Mouse (Mus musculus) midbrain, embryonic 11.5 days (tissue): Measurements from ENCODE around the gene Zfhx3. TPM values are rescaled to one million over a fixed set of nuclear protein-coding genes. Genes with fewer than 3 reads are reported as not detected.
A peak's percentile ranks its signal among the peaks of the same experiment; 100 is the strongest.

Source experiments
- ATAC-seq: fragments of 200-750 bp; cut with Nextera tagmentation; 2 replicates; pipeline ENCODE4 v1.8.0; 2017; ENCODE audit warnings: moderate TSS enrichment, moderate library complexity; ENCODE audit not compliant: low FRiP score
- DNase-seq: peaks from one replicate; pipeline ENCODE4 v3.0.0; 2015; ENCODE audit warnings: low spot score; ENCODE audit errors: missing footprints
- H3K27ac ChIP-seq: fragments of 300-500 bp; sonication (generic); 2 replicates; pipeline ENCODE4 v1.5.1; 2014; ENCODE audit warnings: low read depth, low read length
- H3K27me3 ChIP-seq: fragments of 300-500 bp; sonication (generic); 2 replicates; pipeline ENCODE4 v1.6.1; 2014; ENCODE audit warnings: mild to moderate bottlenecking, low read length, moderate library complexity, mixed read lengths; ENCODE audit not compliant: control insufficient read depth, insufficient read depth
- H3K36me3 ChIP-seq: fragments of 300-500 bp; sonication (generic); 2 replicates; pipeline ENCODE4 v1.6.1; 2014; ENCODE audit warnings: mild to moderate bottlenecking, low read length, moderate library complexity, mixed read lengths; ENCODE audit not compliant: control insufficient read depth, insufficient read depth
- H3K4me1 ChIP-seq: fragments of 300-500 bp; sonication (generic); 2 replicates; pipeline ENCODE4 v1.6.1; 2014; ENCODE audit warnings: low read length; ENCODE audit not compliant: control insufficient read depth, insufficient read depth
- H3K4me2 ChIP-seq: fragments of 300-500 bp; sonication (generic); 2 replicates; pipeline ENCODE4 v1.6.1; 2014; ENCODE audit warnings: mild to moderate bottlenecking, moderate library complexity
- H3K4me3 ChIP-seq: fragments of 300-500 bp; sonication (generic); 2 replicates; pipeline ENCODE4 v1.5.1; 2014; ENCODE audit warnings: low read depth, low read length
- H3K9ac ChIP-seq: fragments of 300-500 bp; sonication (generic); 2 replicates; pipeline ENCODE4 v1.6.1; 2014; ENCODE audit warnings: low read length
- H3K9me3 ChIP-seq: fragments of 300-500 bp; sonication (generic); 2 replicates; pipeline ENCODE4 v1.6.1; 2016; ENCODE audit warnings: low read length; ENCODE audit not compliant: control insufficient read depth
- WGBS: fragments of 180-500 bp; shearing (Covaris S2); extraction: QIAGEN DNeasy Blood & Tissue Kit; methylation state at CpG from one replicate; pipeline ENCODE4 v1.1.7; 2014; 5-methylcytosine and 5-hydroxymethylcytosine counted together
- polyA plus RNA-seq: library from polyadenylated mRNA; unstranded; fragments of >200 nt; fragmentation: Nextera tagmentation; extraction: Ambion mirVana; gene quantifications from 2 replicates; pipeline ENCODE4 v1.2.1, GENCODE M21; 2014

The Zfhx3 gene
- polyA plus RNA-seq, 1 experiment from 2014 or later = 23.4 TPM

DNA sequence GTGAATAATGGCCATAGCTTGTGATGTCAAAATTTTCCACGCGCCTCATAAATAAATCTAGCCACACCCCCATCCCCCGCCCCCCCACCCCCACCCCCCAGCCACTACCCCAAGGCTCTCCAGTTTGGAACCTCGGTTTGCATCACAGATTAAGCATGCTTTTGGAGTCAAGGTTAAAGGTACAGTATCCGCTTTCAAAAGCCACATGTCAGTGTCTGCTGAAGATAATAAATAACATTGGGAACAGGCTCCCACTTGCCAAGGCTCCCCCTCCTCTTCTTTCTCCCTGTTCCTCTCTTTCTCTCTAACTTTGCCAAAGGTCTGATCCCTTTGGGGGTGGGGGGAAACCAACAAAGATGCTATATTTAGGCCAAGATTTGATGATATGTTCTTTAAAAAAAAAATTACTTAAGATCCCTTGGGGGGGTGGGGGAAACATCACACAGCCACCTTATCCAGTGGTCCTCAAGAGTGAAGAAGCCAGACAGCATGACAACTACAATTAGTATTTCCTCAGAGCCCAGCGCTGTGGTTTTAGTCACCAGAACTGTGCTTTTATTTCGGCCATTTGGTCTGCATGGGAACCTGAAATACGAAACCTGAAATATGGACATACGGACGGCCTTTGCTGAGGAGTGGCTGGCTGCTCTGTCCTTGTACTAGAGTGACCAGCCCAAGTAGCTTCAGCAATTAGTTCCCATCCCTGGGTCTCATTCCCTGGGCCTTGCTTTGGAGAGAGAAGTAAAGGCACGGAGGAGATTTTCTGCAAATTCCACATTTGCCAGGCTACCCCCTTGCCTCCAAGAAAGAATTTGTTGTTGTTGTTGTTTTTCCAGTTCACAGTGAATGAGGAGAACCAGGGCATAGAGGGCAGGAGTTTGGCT, 84.4 kb downstream of the Zfhx3 start:
- peaks cover 2% of the 10 kb centered on the region; the same call in 1 of the 2 replicates for H3K9me3 ChIP-seq

DNA sequence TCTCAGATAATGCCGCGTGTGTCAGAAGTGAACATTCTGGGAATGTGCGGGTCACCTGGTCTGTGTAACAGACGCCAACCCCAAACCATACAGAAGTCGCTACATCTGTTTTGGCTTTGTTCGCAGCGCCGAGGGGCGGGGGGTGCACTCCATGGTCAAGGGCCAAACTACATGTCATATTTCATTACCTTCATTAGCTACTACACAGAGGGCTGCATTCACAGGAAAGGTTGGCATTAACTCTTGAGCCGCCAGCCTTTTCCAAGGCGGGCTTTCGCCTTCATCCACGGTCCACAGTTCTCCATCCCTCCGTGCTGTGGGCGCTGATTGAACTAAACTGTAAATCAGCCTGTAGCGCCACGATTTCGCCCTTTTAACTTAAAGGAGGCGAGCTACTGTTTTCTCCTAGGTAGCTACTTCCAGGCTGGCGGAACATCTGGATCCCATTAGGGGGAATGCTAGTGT, 85.1 kb downstream of the Zfhx3 start:
- Histone ChIP-seq H3K9ac (no peak overlapping the region), H3K4me1 (0 out of 2 replicates have a peak, but pooled peaks cover 2% of the 10 kb centered on the region), H3K4me3 (no peak overlapping the region), H3K36me3 (no peaks in the 10 kb centered on the region), H3K27me3 (no peaks in the 10 kb centered on the region), H3K9me3 (peaks cover 2% of the 10 kb centered on the region; the same call in 1 of the 2 replicates), H3K4me2 (peak overlapping the region; percentile 8; the same call in 1 of the 2 replicates), H3K27ac (no peak overlapping the region)
- WGBS = 60% methylated on average over 20 of the region's 20 CpGs
- ATAC-seq = no peak
- no peak for DNase-seq

More for the DNA sequence above, 84.4 kb downstream of the Zfhx3 start:
- Histone ChIP-seq H3K4me2 (no peak overlapping the region), H3K27ac (no peak overlapping the region), H3K4me3 (no peak overlapping the region), H3K4me1 (0 out of 2 replicates have a peak, but pooled peaks cover 2% of the 10 kb centered on the region), H3K27me3 (no peaks in the 10 kb centered on the region), H3K9ac (no peak overlapping the region), H3K36me3 (no peaks in the 10 kb centered on the region)
- ATAC-seq (no peak), DNase-seq (no peak)
- 73% methylated on average over 11 of the region's 11 CpGs for WGBS

DNA sequence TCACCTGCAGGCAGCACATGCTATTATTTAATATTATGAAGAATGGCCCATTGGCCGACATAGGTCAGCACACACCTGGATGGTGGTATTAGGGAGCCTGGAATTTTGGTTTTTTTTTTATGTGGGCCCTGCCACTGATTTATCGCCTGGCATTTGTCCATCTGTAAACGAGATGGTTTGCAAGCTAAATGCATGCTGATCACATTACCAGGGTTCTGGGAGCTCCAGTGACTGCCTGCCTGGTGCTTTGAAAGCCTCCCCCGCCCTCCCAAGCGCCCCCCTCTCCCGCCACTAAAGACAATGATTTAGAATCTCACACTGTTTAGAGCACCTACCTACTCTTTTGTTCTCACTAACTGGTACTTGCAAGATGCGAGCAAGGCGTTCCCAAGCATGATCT, 86.0 kb downstream of the Zfhx3 start:
- H3K27me3 ChIP-seq = no peaks in the 10 kb centered on the region
- H3K4me3 ChIP-seq = no peak overlapping the region
- H3K36me3 ChIP-seq = no peaks in the 10 kb centered on the region
- peaks cover 2% of the 10 kb centered on the region; the same call in 1 of the 2 replicates for H3K9me3 ChIP-seq
- 0 out of 2 replicates have a peak, but pooled peaks cover 2% of the 10 kb centered on the region for H3K4me1 ChIP-seq
- no peak overlapping the region for H3K4me2 ChIP-seq
- H3K9ac ChIP-seq = no peak overlapping the region
- ATAC-seq (no peak), DNase-seq (no peak)
- 58% methylated on average over 8 of the region's 8 CpGs for WGBS
- no peak overlapping the region for H3K27ac ChIP-seq

DNA sequence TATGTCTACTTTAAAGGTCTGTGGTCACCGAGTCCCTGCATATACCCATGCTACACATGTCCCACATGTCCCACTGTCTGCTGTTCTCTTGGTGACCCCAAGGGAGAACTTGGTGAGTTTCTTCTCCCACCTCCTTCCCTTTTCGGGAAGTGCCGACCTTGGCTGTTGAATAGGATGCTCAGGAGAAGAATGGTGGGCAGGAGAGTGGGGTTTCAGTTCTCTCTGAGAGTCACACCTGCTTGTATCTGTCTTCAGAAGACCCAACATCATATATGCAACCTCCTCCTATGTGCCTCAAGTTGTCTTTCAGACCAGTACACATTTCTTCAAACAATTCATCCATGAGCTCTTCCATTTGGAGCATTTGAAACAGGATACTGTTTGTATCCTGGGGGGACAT, 88.7 kb downstream of the Zfhx3 start:
- H3K9ac ChIP-seq = no peak overlapping the region
- 0 out of 2 replicates have a peak, but pooled peaks cover 2% of the 10 kb centered on the region for H3K4me1 ChIP-seq
- DNase-seq (no peak), ATAC-seq (no peak)
- 94% methylated on average over 3 of the region's 3 CpGs for WGBS
- no peaks in the 10 kb centered on the region for H3K9me3 ChIP-seq
- no peak overlapping the region for H3K4me2 ChIP-seq
- H3K27me3 ChIP-seq = no peaks in the 10 kb centered on the region
- H3K4me3 ChIP-seq = no peak overlapping the region
- H3K27ac ChIP-seq = no peak overlapping the region
- no peaks in the 10 kb centered on the region for H3K36me3 ChIP-seq

DNA sequence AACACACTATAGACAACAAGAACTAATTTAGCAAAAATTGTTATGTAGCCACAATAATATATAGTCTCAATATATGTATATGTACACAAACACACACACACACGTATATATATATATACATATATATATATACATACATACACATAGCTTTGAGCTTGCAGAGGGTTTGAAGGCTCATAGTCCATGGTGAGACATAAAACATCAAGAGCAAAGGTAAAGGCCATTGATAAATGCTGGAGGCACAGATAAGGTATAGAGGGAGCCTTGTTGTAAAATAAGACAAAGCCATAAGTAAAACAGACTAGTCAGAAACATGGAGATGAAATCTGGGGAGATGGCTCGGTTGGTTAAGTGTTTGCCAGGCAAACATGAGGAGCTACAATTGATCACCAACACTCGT, 91.6 kb downstream of the Zfhx3 start:
- ATAC-seq (no peak), DNase-seq (no peak)
- Histone ChIP-seq H3K4me2 (no peak overlapping the region), H3K27me3 (no peaks in the 10 kb centered on the region), H3K4me3 (no peak overlapping the region), H3K27ac (no peak overlapping the region), H3K9me3 (no peaks in the 10 kb centered on the region), H3K4me1 (no peaks in the 10 kb centered on the region), H3K9ac (no peak overlapping the region), H3K36me3 (no peaks in the 10 kb centered on the region)
- WGBS = 79% methylated on average over 3 of the region's 3 CpGs

DNA sequence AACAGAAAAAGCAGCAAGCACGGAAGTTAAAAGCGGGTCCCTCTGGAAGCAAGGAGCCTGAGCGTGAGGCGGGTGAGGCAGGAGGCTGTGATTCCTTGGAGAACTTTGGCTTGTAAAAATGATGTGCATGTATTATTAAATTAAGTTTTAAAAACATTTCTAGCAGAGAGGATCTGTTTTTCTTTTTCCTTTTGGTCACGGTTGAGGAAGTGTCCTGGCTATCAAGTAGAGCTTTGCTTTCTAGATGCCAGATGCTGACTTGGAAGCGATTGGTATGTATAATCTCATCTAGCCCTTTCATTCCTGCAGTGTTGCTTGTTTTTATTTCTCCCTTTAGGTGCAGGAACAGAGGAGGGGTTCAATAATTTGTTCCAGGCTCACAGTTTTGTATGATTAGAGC, 92.3 kb downstream of the Zfhx3 start:
- Histone ChIP-seq H3K9ac (no peak overlapping the region), H3K27me3 (no peaks in the 10 kb centered on the region), H3K27ac (no peak overlapping the region), H3K36me3 (no peaks in the 10 kb centered on the region), H3K4me1 (no peaks in the 10 kb centered on the region), H3K4me2 (no peak overlapping the region), H3K9me3 (no peaks in the 10 kb centered on the region), H3K4me3 (no peak overlapping the region)
- ATAC-seq (no peak), DNase-seq (no peak)
- WGBS = 78% methylated on average over 6 of the region's 6 CpGs

DNA sequence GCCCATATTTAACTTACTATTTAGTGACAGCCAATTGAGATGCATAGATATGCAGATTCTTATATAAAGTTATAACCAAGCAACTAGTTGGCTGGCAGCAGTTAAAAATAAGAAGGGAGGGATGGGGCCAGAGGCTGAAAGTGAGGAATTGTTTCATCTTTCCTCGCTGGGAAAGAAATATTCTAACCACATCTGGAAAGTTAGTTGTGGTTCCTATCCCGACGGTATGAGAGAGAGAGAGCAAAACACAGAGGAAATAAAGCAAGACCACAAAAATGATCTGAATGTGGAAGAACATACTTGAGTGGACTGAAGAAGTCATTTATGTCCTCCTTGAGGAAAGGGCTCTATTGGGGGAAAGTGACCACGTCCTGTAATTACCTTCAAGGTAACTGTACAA, 101.2 kb downstream of the Zfhx3 start:
- no peak overlapping the region for H3K4me2 ChIP-seq
- WGBS = 84% methylated on average over 4 of the region's 4 CpGs
- ATAC-seq (no peak), DNase-seq (no peak)
- H3K27me3 ChIP-seq = no peaks in the 10 kb centered on the region
- H3K27ac ChIP-seq = no peak overlapping the region
- H3K9me3 ChIP-seq = no peaks in the 10 kb centered on the region
- no peak overlapping the region for H3K4me3 ChIP-seq
- H3K4me1 ChIP-seq = no peaks in the 10 kb centered on the region
- no peak overlapping the region for H3K9ac ChIP-seq
- H3K36me3 ChIP-seq = no peaks in the 10 kb centered on the region

DNA sequence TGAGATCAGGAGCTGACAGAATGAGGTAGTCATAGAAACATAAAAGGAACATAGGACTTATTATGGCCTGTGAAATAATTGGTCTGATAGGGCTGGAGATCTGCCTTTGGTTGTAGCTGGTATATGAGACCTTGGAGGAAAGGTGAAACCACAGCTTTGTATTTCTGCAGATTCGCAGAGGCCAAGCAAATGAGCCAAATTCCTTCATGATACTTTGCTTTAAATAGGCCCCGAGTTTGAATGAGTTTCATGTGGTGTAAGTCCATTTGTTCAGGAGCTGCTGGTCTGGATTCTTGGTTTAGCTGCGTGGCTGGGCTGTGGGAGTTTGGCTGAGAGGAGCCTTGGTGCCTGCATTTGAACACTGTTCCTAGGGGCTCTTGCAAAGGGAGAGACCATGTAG, 101.7 kb downstream of the Zfhx3 start:
- no peak overlapping the region for H3K4me3 ChIP-seq
- WGBS = 76% methylated on average over 3 of the region's 3 CpGs
- H3K36me3 ChIP-seq = no peaks in the 10 kb centered on the region
- H3K4me2 ChIP-seq = no peak overlapping the region
- H3K27me3 ChIP-seq = no peaks in the 10 kb centered on the region
- H3K9me3 ChIP-seq = no peaks in the 10 kb centered on the region
- ATAC-seq = no peak
- DNase-seq = no peak
- H3K27ac ChIP-seq = no peak overlapping the region
- H3K4me1 ChIP-seq = no peaks in the 10 kb centered on the region
- no peak overlapping the region for H3K9ac ChIP-seq

DNA sequence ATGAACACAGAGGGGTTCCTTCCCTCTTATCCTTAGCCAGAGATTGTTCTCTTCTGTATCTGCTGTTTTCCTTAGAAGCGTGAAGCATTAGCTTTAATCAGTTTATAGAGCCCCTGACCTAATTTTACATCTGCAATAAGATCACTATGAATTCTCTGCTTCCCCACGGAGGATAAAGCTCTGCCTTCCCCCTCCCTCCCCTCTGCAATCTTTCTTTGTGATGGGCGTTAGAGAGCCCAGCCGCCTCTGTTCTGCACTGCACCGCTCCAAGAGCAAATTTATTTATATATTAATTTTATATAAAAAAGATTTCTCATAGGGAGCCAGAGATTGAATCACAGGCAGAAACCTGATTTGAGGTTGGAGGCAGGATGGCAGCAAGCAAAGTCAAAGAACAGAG, 113.8 kb downstream of the Zfhx3 start:
- H3K27ac ChIP-seq = no peak overlapping the region
- no peaks in the 10 kb centered on the region for H3K9me3 ChIP-seq
- no peak overlapping the region for H3K4me3 ChIP-seq
- H3K27me3 ChIP-seq = no peaks in the 10 kb centered on the region
- DNase-seq (no peak), ATAC-seq (no peak)
- WGBS = 47% methylated on average over 5 of the region's 5 CpGs
- no peaks in the 10 kb centered on the region for H3K36me3 ChIP-seq
- H3K4me2 ChIP-seq = no peak overlapping the region
- H3K4me1 ChIP-seq = peaks cover 2% of the 10 kb centered on the region; the same call in 1 of the 2 replicates
- H3K9ac ChIP-seq = no peak overlapping the region
